Mouse (Mus musculus) activated CD4-positive, CD25-positive, alpha-beta regulatory T cell (primary cell): ENCODE data around the gene Anpep. TPM values are rescaled to one million over a fixed set of nuclear protein-coding genes. Genes with fewer than 3 reads are reported as not detected.

Experiments
- polyA plus RNA-seq, 2 experiments: library from polyadenylated mRNA; unstranded; fragments of 100-300 nt; shearing (Covaris generic); gene quantifications; one replicate each; pipeline ENCODE4 v1.2.1; 2017

Anpep gene
- under 1 TPM in 1 of 2 experiments, not detected in 1; 0.38 TPM for polyA plus RNA-seq

GRCm38 (mm10) chr7:79860811-79861210 lies at the start of gene Anpep:
Anpep (minus strand) TSS chr7:79861059.

GRCm38 (mm10) chr7:79810611-79811506 lies 50.0 kb downstream of the Anpep start, which contains the start of gene Mesp2:
Mesp2 (plus strand) TSS chr7:79810727.

GRCm38 (mm10) chr7:79793688-79794087 lies 67.2 kb downstream of the Anpep start, which contains the start of gene Mesp1:
Mesp1 (minus strand) TSS chr7:79793788.

Other genes starting within 250 kb of the Anpep start
- under 1 TPM in 1 of 2 experiments, not detected in 1; 0.41 TPM for gene Rhcg, start 243.4 kb downstream of the Anpep start, polyA plus RNA-seq
- 1 to 10 TPM; 4.1 to 5.0 TPM for gene Ticrr, start 200.9 kb downstream of the Anpep start, polyA plus RNA-seq
- gene Kif7, start 145.3 kb downstream of the Anpep start, polyA plus RNA-seq = 1 to 10 TPM in 1 of 2 experiments, under 1 TPM in 1; 0.69 to 1.0 TPM
- gene Plin1, start 128.2 kb downstream of the Anpep start, polyA plus RNA-seq = under 1 TPM in 1 of 2 experiments, not detected in 1; 0.06 TPM
- gene Pex11a, start 117.9 kb downstream of the Anpep start, polyA plus RNA-seq = 1 to 10 TPM; 2.5 to 3.1 TPM
- under 1 TPM; 0.07 to 0.41 TPM for gene Wdr93, start 117.9 kb downstream of the Anpep start, polyA plus RNA-seq
- gene Mesp1, start 67.3 kb downstream of the Anpep start, polyA plus RNA-seq = not detected
- under 1 TPM in 1 of 2 experiments, not detected in 1; 0.13 TPM for gene Mesp2, start 50.3 kb downstream of the Anpep start, polyA plus RNA-seq
- 10 to 100 TPM; 23.5 to 26.9 TPM for gene Ap3s2, start 59.6 kb upstream of the Anpep start, polyA plus RNA-seq
- under 1 TPM; 0.20 to 0.59 TPM for gene Arpin, start 74.3 kb upstream of the Anpep start, polyA plus RNA-seq
- 10 to 100 TPM in 1 of 2 experiments, 1 to 10 TPM in 1; 9.7 to 12.4 TPM for gene Zfp710, start 163.8 kb upstream of the Anpep start, polyA plus RNA-seq